Mouse (Mus musculus): ENCODE results near the gene Adra2a. TPM values are rescaled to one million over a fixed set of nuclear protein-coding genes. Genes with fewer than 3 reads are reported as not detected.
A peak's percentile ranks its signal among the peaks of the same experiment; 100 is the strongest.

Gene Adra2a
- 3.2 and 3.7 TPM in 2 replicates for polyA plus RNA-seq (2015; fragmentation: Nextera tagmentation; extraction: Ambion mirVana)

DNA sequence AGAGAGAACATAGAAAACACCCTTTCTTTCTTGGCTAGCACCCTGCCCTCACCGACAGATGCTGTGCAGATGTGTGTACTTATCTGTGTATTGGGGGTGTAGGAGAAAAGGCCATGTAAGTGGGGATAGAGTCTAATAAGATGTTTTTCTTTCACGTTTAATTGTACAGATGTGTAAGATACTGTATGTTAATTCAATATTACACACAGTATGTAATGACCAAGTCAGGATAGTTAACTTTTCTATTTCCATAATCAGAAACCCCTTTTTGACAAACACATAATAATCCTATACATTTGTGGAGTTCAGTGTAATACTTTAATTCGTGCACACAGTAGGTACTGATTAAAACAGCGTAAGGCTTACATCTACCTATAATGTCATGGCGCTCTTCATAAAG is at the start of gene Adra2a:
Gene Adra2a, plus strand, starts transcription at position 301 of the 400 bp plus-strand sequence.
- WGBS: 80% methylated on average over 5 of the region's 5 CpGs
- Histone ChIP-seq H3K4me2 (peak within 1 kb of the TSS; percentile 93), H3K9ac (peak within 1 kb of the TSS; percentile 54), H3K27ac (peak within 1 kb of the TSS; percentile 57), H3K4me3 (peak within 1 kb of the TSS; percentile 59), H3K27me3 (replicated peaks) (peaks cover 23% of the 10 kb centered on the region), H3K36me3 (replicated peaks) (no peaks in the 10 kb centered on the region), H3K4me1 (peaks cover 38% of the 10 kb centered on the region), H3K9me3 (no peaks in the 10 kb centered on the region)
- no peak for ATAC-seq (replicated peaks)

DNA sequence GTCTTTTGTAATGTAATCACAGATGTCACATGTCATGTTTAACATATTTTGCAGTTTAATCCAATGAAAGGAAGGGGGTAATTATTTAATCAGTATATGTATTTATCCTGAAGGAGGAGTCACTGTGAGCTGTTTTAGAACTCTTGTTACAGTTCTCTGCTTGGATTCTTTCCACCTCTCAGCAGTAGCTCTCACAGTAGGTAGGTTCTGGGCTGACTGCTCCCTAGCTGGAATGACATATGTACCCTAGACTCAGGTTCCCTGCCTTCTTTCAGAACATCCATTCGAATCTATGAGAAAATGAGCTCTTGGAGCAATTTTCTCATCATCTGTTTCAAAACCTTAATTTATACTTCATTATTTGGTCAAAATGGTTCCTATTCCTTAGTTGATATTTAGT is 49.7 kb upstream of the Adra2a start:
- Histone ChIP-seq H3K4me3 (no peak overlapping the region), H3K27ac (no peak overlapping the region), H3K4me1 (no peaks in the 10 kb centered on the region), H3K4me2 (no peak overlapping the region), H3K27me3 (replicated peaks) (no peaks in the 10 kb centered on the region), H3K36me3 (replicated peaks) (no peaks in the 10 kb centered on the region), H3K9me3 (no peaks in the 10 kb centered on the region), H3K9ac (no peak overlapping the region)
- WGBS: 84% methylated on average over 1 of the region's 1 CpGs
- no peak for ATAC-seq (replicated peaks)

DNA sequence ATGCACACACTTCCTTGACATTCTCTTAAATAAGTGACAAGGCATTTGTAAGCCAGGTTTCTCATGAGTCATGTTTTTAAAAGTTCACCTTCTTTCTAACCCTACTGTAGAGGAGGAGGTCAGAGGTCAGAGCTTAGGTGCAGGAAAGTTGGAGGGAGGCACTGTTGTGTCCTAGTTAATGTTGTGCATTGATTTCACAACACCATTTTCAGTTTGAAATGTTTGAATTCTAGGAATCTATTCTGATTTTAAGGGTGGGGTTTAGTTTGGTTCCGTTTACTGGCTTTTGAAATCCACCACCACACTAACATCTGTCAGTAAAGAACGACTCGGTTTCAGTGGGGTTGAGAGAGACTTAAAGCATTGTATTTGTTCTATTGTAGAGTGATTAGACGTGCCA is 33.0 kb upstream of the Adra2a start:
- ATAC-seq (replicated peaks): no peak
- no peak overlapping the region for H3K4me3 ChIP-seq
- H3K4me2 ChIP-seq: no peak overlapping the region
- H3K27me3 ChIP-seq (replicated peaks): no peaks in the 10 kb centered on the region
- no peak overlapping the region for H3K27ac ChIP-seq
- 59% methylated on average over 4 of the region's 4 CpGs for WGBS
- no peaks in the 10 kb centered on the region for H3K36me3 ChIP-seq (replicated peaks)
- H3K4me1 ChIP-seq: no peaks in the 10 kb centered on the region
- no peaks in the 10 kb centered on the region for H3K9me3 ChIP-seq
- no peak overlapping the region for H3K9ac ChIP-seq

DNA sequence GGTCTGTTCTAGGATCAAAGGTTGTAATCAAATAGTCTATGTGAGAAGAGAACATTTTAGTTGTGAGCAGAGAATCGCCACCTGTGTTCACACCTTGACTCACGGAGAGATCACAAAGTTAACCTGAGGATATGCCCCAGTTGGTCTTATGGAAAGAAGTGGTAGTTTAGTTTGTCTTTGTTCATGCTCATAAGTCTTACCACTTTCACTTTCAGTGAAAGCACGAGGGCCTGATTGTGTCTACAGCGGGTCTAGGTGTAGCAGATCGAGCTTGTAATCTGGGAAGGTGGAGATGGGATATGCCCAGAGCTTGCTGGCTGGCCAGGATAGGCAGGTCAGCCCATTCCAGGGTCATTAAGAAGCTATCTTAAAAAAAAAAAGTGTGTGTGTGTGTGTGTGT is 29.0 kb upstream of the Adra2a start:
- Histone ChIP-seq H3K27ac (no peak overlapping the region), H3K4me1 (no peaks in the 10 kb centered on the region), H3K9ac (no peak overlapping the region), H3K9me3 (no peaks in the 10 kb centered on the region), H3K4me2 (no peak overlapping the region), H3K4me3 (no peak overlapping the region), H3K27me3 (replicated peaks) (no peaks in the 10 kb centered on the region), H3K36me3 (replicated peaks) (no peaks in the 10 kb centered on the region)
- no peak for ATAC-seq (replicated peaks)
- WGBS: 96% methylated on average over 5 of the region's 5 CpGs

GRCm38 (mm10) chr19:54015503-54015902 is 28.4 kb upstream of the Adra2a start:
- over 99% methylated on average over 5 of the region's 5 CpGs for WGBS
- no peaks in the 10 kb centered on the region for H3K36me3 ChIP-seq (replicated peaks)
- H3K4me1 ChIP-seq: no peaks in the 10 kb centered on the region
- no peaks in the 10 kb centered on the region for H3K9me3 ChIP-seq
- no peak for ATAC-seq (replicated peaks)
- H3K4me2 ChIP-seq: no peak overlapping the region
- H3K27ac ChIP-seq: no peak overlapping the region
- H3K27me3 ChIP-seq (replicated peaks): no peaks in the 10 kb centered on the region
- H3K9ac ChIP-seq: no peak overlapping the region
- no peak overlapping the region for H3K4me3 ChIP-seq

DNA sequence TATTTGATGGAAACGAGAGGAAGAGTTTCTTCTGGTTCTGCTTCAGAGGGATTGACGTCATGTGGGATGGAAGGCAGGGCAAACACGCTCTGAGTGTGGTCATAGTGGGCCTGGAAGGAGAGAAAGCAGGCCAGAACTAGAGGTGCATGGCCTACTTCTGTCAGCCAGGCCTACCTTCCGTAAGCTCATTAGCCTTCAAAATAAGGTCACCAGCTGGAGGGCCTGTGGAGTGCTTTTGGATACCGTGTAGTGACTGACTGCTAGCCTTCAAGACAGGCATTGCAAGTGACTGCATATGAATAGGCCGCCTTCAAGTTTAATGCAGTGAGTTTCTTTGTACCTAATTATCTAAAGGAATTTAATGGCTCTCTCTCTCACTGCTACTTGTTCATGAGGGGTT is 8.9 kb upstream of the Adra2a start:
- no peak overlapping the region for H3K4me2 ChIP-seq
- no peak for ATAC-seq (replicated peaks)

GRCm38 (mm10) chr19:54039441-54039840 is 4.5 kb upstream of the Adra2a start:
- peaks cover under 1% of the 10 kb centered on the region; the same call in 1 of the 2 replicates for H3K4me1 ChIP-seq
- H3K4me3 ChIP-seq: no peak overlapping the region
- no peak for ATAC-seq (replicated peaks)
- no peaks in the 10 kb centered on the region for H3K27me3 ChIP-seq (replicated peaks)
- H3K36me3 ChIP-seq (replicated peaks): 0 out of 2 replicates have a peak, but pooled peaks cover 8% of the 10 kb centered on the region
- 71% methylated on average over 7 of the region's 7 CpGs for WGBS
- H3K9me3 ChIP-seq: no peaks in the 10 kb centered on the region
- no peak overlapping the region for H3K27ac ChIP-seq
- no peak overlapping the region for H3K9ac ChIP-seq
- H3K4me2 ChIP-seq: no peak overlapping the region

More for the DNA sequence above, 8.9 kb upstream of the Adra2a start:
- H3K4me3 ChIP-seq: no peak overlapping the region
- 0 out of 2 replicates have a peak, but pooled peaks cover 8% of the 10 kb centered on the region for H3K36me3 ChIP-seq (replicated peaks)
- H3K27ac ChIP-seq: no peak overlapping the region
- H3K27me3 ChIP-seq (replicated peaks): no peaks in the 10 kb centered on the region
- 83% methylated on average over 6 of the region's 6 CpGs for WGBS
- H3K9ac ChIP-seq: no peak overlapping the region
- no peaks in the 10 kb centered on the region for H3K4me1 ChIP-seq
- H3K9me3 ChIP-seq: no peaks in the 10 kb centered on the region

- no peaks in the 10 kb centered on the region for H3K27me3 ChIP-seq (replicated peaks)
- no peak for ATAC-seq (replicated peaks)
- WGBS: 74% methylated on average over 4 of the region's 4 CpGs
- H3K4me1 ChIP-seq: peaks cover 8% of the 10 kb centered on the region; the same call in 1 of the 2 replicates
- 0 out of 2 replicates have a peak, but pooled peaks cover 4% of the 10 kb centered on the region for H3K36me3 ChIP-seq (replicated peaks)
- peak overlapping the region; percentile 11; the same call in 1 of the 2 replicates for H3K4me2 ChIP-seq
- H3K4me3 ChIP-seq: no peak overlapping the region
- H3K9me3 ChIP-seq: no peaks in the 10 kb centered on the region
- no peak overlapping the region for H3K27ac ChIP-seq
- H3K9ac ChIP-seq: no peak overlapping the region
These were observed 3.5 kb upstream of the Adra2a start for GRCm38 (mm10) chr19:54040356-54041028.

GRCm38 (mm10) chr19:54041029-54041367 is 3.0 kb upstream of the Adra2a start:
- no peak for ATAC-seq (replicated peaks)
- Histone ChIP-seq H3K27me3 (replicated peaks) (peaks cover 1% of the 10 kb centered on the region; the same call in 1 of the 2 replicates), H3K4me2 (peak overlapping the region; percentile 11; the same call in 1 of the 2 replicates), H3K4me1 (peaks cover 12% of the 10 kb centered on the region), H3K9ac (no peak overlapping the region), H3K36me3 (replicated peaks) (0 out of 2 replicates have a peak, but pooled peaks cover 4% of the 10 kb centered on the region), H3K9me3 (no peaks in the 10 kb centered on the region), H3K4me3 (no peak overlapping the region), H3K27ac (no peak overlapping the region)
- WGBS: 49% methylated on average over 5 of the region's 5 CpGs

DNA sequence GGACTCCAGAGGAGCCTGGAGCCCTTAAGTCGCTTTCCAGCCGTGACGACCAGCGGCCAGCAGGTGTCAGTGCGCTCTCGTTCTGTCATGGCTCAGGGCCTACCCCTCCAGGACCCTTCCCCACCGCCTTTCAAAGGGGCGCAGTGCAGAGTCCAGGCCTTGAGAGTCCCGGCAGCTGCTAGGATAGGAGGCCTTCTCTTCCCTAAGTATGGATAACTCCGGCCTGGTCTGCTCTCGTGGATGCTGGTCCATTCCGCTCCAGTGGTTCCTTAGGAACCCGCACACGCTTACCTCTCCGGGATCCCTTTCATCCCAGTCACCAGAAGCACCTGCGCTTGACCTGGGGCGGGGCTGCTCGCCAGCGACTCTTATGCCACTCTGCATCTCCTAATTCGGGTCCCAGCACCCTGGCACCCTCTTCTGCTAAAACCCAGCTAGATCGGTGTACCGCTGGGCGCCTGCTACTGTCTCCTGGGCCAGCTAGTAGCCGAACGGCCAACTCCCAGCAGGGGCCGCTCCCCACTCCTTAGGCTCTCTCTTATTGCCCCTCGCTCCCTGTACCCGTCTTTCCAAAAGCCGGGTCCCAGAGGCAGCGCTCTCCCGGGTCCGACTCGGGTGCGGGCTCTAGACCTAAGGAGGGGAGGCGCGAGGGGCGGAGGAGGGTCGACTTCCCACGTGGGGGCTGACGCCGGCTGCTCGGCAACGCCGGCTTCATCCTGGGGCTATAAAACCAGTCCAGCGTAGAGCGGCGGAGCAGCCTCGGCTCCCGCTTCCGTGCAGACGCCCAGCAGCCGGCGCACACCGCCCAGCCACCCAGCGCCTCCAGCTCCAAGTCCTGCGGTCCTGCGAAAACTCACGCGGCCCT is 788 bp downstream of the Adra2a start:
- WGBS: under 1% methylated on average over 58 of the region's 59 CpGs
- ATAC-seq (replicated peaks): peak; percentile 90

GRCm38 (mm10) chr19:54045412-54045811 is 1.5 kb downstream of the Adra2a start:
- peaks cover 33% of the 10 kb centered on the region for H3K27me3 ChIP-seq (replicated peaks)
- peak; percentile 17; the same call in 1 of the 2 replicates for ATAC-seq (replicated peaks)
- peak overlapping the region; percentile 54 for H3K9ac ChIP-seq
- peaks cover 38% of the 10 kb centered on the region for H3K4me1 ChIP-seq
- peak overlapping the region; percentile 59 for H3K4me3 ChIP-seq
- H3K4me2 ChIP-seq: peak overlapping the region; percentile 93
- H3K27ac ChIP-seq: peak overlapping the region; percentile 57
- H3K9me3 ChIP-seq: no peaks in the 10 kb centered on the region
- no peaks in the 10 kb centered on the region for H3K36me3 ChIP-seq (replicated peaks)
- under 1% methylated on average over 29 of the region's 29 CpGs for WGBS

More for the DNA sequence above, 788 bp downstream of the Adra2a start:
- H3K4me1 ChIP-seq: peaks cover 38% of the 10 kb centered on the region
- H3K9ac ChIP-seq: peak overlapping the region; percentile 54
- no peaks in the 10 kb centered on the region for H3K36me3 ChIP-seq (replicated peaks)
- H3K27ac ChIP-seq: peak overlapping the region; percentile 57
- H3K9me3 ChIP-seq: no peaks in the 10 kb centered on the region
- peak overlapping the region; percentile 59 for H3K4me3 ChIP-seq
- peaks cover 31% of the 10 kb centered on the region for H3K27me3 ChIP-seq (replicated peaks)
- H3K4me2 ChIP-seq: peak overlapping the region; percentile 93

- Histone ChIP-seq H3K27me3 (replicated peaks) (peaks cover 33% of the 10 kb centered on the region), H3K36me3 (replicated peaks) (no peaks in the 10 kb centered on the region), H3K27ac (0 out of 2 replicates have a peak overlapping the region, but pooled peaks have one; percentile 8), H3K4me3 (peak overlapping the region; percentile 59), H3K4me1 (peaks cover 38% of the 10 kb centered on the region), H3K4me2 (peak overlapping the region; percentile 93), H3K9me3 (no peaks in the 10 kb centered on the region), H3K9ac (peak overlapping the region; percentile 54)
- WGBS: 2% methylated on average over 55 of the region's 55 CpGs
- no peak for ATAC-seq (replicated peaks)
These were observed 2.2 kb downstream of the Adra2a start for GRCm38 (mm10) chr19:54045931-54046683.

Measured in midbrain, embryonic 15.5 days (tissue).